Mouse (Mus musculus): ENCODE measurements at regions not wholly inside any gene's neighbourhood (a gene's known extent, or its start where the extent isn't known, plus 50 kb on each side); places are given as distances from the start of the nearest gene placed in this dataset.

- no peak overlapping the region for H3K27ac ChIP-seq (ENCODE audit: insufficient read depth, low read length)
- peaks cover 6% of the 10 kb centered on the region; the same call in 1 of the 2 replicates for H3K9me3 ChIP-seq (replicated peaks; ENCODE audit: control insufficient read depth, insufficient read depth, low read length, poor library complexity, severe bottlenecking)
- no peaks in the 10 kb centered on the region for H3K4me1 ChIP-seq (ENCODE audit: control insufficient read depth, insufficient read depth, low read length)
- H3K4me3 ChIP-seq (ENCODE audit: low read depth, low read length), result no peak overlapping the region
- no peak overlapping the region for H3K9ac ChIP-seq (ENCODE audit: low read depth, poor library complexity, severe bottlenecking)
- no peaks in the 10 kb centered on the region for H3K36me3 ChIP-seq (ENCODE audit: control insufficient read depth, insufficient read depth, low read length, poor library complexity, severe bottlenecking)
- no peaks in the 10 kb centered on the region for H3K27me3 ChIP-seq (ENCODE audit: control insufficient read depth, insufficient read depth, low read length, poor library complexity, severe bottlenecking)
- no peak for TF ChIP-seq POLR2A (IDR thresholded peaks at IDR 0.05; ENCODE audit: insufficient read depth, low read length)
Measured at GRCm38 (mm10) chr2:168372356-168372755, 90.8 kb upstream of the Kcng1 start.

- Histone ChIP-seq H3K27me3 (ENCODE audit: control insufficient read depth, insufficient read depth, low read length, poor library complexity, severe bottlenecking) (no peaks in the 10 kb centered on the region), H3K4me1 (ENCODE audit: control insufficient read depth, insufficient read depth, low read length) (no peaks in the 10 kb centered on the region), H3K4me3 (ENCODE audit: low read depth, low read length) (no peak overlapping the region), H3K27ac (ENCODE audit: insufficient read depth, low read length) (no peak overlapping the region), H3K9ac (ENCODE audit: low read depth, poor library complexity, severe bottlenecking) (no peak overlapping the region), H3K9me3 (replicated peaks; ENCODE audit: control insufficient read depth, insufficient read depth, low read length, poor library complexity, severe bottlenecking) (peaks cover 6% of the 10 kb centered on the region; the same call in 1 of the 2 replicates), H3K36me3 (ENCODE audit: control insufficient read depth, insufficient read depth, low read length, poor library complexity, severe bottlenecking) (no peaks in the 10 kb centered on the region)
- TF ChIP-seq POLR2A (IDR thresholded peaks at IDR 0.05; ENCODE audit: insufficient read depth, low read length) (no peak), EP300 (IDR thresholded peaks at IDR 0.05; ENCODE audit: insufficient read depth, low read depth, low read length) (no peak), CTCF (IDR thresholded peaks at IDR 0.05; ENCODE audit: low read depth, low read length) (no peak)
Measured at GRCm38 (mm10) chr2:168371245-168371644, 89.7 kb upstream of the Kcng1 start.

GRCm38 (mm10) chr2:168359200-168359599 is 77.7 kb upstream of the Kcng1 start:
- Histone ChIP-seq H3K27ac (ENCODE audit: insufficient read depth, low read length) (no peak overlapping the region), H3K9me3 (replicated peaks; ENCODE audit: control insufficient read depth, insufficient read depth, low read length, poor library complexity, severe bottlenecking) (no peaks in the 10 kb centered on the region), H3K36me3 (ENCODE audit: control insufficient read depth, insufficient read depth, low read length, poor library complexity, severe bottlenecking) (no peaks in the 10 kb centered on the region), H3K27me3 (ENCODE audit: control insufficient read depth, insufficient read depth, low read length, poor library complexity, severe bottlenecking) (no peaks in the 10 kb centered on the region), H3K4me3 (ENCODE audit: low read depth, low read length) (no peak overlapping the region), H3K4me1 (ENCODE audit: control insufficient read depth, insufficient read depth, low read length) (no peaks in the 10 kb centered on the region), H3K9ac (ENCODE audit: low read depth, poor library complexity, severe bottlenecking) (no peak overlapping the region)
- no peak for TF ChIP-seq POLR2A (IDR thresholded peaks at IDR 0.05; ENCODE audit: insufficient read depth, low read length)
- TF ChIP-seq CTCF (IDR thresholded peaks at IDR 0.05; ENCODE audit: low read depth, low read length), result no peak
- TF ChIP-seq EP300 (IDR thresholded peaks at IDR 0.05; ENCODE audit: insufficient read depth, low read depth, low read length), result no peak

- Histone ChIP-seq H3K9ac (ENCODE audit: low read depth, poor library complexity, severe bottlenecking) (no peak overlapping the region), H3K9me3 (replicated peaks; ENCODE audit: control insufficient read depth, insufficient read depth, low read length, poor library complexity, severe bottlenecking) (no peaks in the 10 kb centered on the region), H3K27me3 (ENCODE audit: control insufficient read depth, insufficient read depth, low read length, poor library complexity, severe bottlenecking) (no peaks in the 10 kb centered on the region), H3K4me3 (ENCODE audit: low read depth, low read length) (no peak overlapping the region), H3K27ac (ENCODE audit: insufficient read depth, low read length) (no peak overlapping the region), H3K36me3 (ENCODE audit: control insufficient read depth, insufficient read depth, low read length, poor library complexity, severe bottlenecking) (no peaks in the 10 kb centered on the region), H3K4me1 (ENCODE audit: control insufficient read depth, insufficient read depth, low read length) (no peaks in the 10 kb centered on the region)
- no peak for TF ChIP-seq POLR2A (IDR thresholded peaks at IDR 0.05; ENCODE audit: insufficient read depth, low read length)
- TF ChIP-seq EP300 (IDR thresholded peaks at IDR 0.05; ENCODE audit: insufficient read depth, low read depth, low read length), result no peak
- no peak for TF ChIP-seq CTCF (IDR thresholded peaks at IDR 0.05; ENCODE audit: low read depth, low read length)
Measured at GRCm38 (mm10) chr2:168358551-168358950, 77.0 kb upstream of the Kcng1 start.

- H3K9me3 ChIP-seq (replicated peaks; ENCODE audit: control insufficient read depth, insufficient read depth, low read length, poor library complexity, severe bottlenecking), result no peaks in the 10 kb centered on the region
- H3K27ac ChIP-seq (ENCODE audit: insufficient read depth, low read length), result no peak overlapping the region
- H3K36me3 ChIP-seq (ENCODE audit: control insufficient read depth, insufficient read depth, low read length, poor library complexity, severe bottlenecking), result no peaks in the 10 kb centered on the region
- H3K4me3 ChIP-seq (ENCODE audit: low read depth, low read length), result no peak overlapping the region
- H3K27me3 ChIP-seq (ENCODE audit: control insufficient read depth, insufficient read depth, low read length, poor library complexity, severe bottlenecking), result no peaks in the 10 kb centered on the region
- no peak overlapping the region for H3K9ac ChIP-seq (ENCODE audit: low read depth, poor library complexity, severe bottlenecking)
- peak; percentile 49 for TF ChIP-seq CTCF (IDR thresholded peaks at IDR 0.05; ENCODE audit: low read depth, low read length)
- TF ChIP-seq EP300 (IDR thresholded peaks at IDR 0.05; ENCODE audit: insufficient read depth, low read depth, low read length), result no peak
- H3K4me1 ChIP-seq (ENCODE audit: control insufficient read depth, insufficient read depth, low read length), result no peaks in the 10 kb centered on the region
Measured at GRCm38 (mm10) chr2:168357815-168358214, 76.3 kb upstream of the Kcng1 start.

GRCm38 (mm10) chr2:168354397-168354796 is 72.9 kb upstream of the Kcng1 start:
- Histone ChIP-seq H3K27ac (ENCODE audit: insufficient read depth, low read length) (no peak overlapping the region), H3K4me1 (ENCODE audit: control insufficient read depth, insufficient read depth, low read length) (no peaks in the 10 kb centered on the region), H3K36me3 (ENCODE audit: control insufficient read depth, insufficient read depth, low read length, poor library complexity, severe bottlenecking) (no peaks in the 10 kb centered on the region), H3K9me3 (replicated peaks; ENCODE audit: control insufficient read depth, insufficient read depth, low read length, poor library complexity, severe bottlenecking) (no peaks in the 10 kb centered on the region), H3K9ac (ENCODE audit: low read depth, poor library complexity, severe bottlenecking) (no peak overlapping the region), H3K27me3 (ENCODE audit: control insufficient read depth, insufficient read depth, low read length, poor library complexity, severe bottlenecking) (no peaks in the 10 kb centered on the region), H3K4me3 (ENCODE audit: low read depth, low read length) (no peak overlapping the region)
- no peak for TF ChIP-seq EP300 (IDR thresholded peaks at IDR 0.05; ENCODE audit: insufficient read depth, low read depth, low read length)
- no peak for TF ChIP-seq POLR2A (IDR thresholded peaks at IDR 0.05; ENCODE audit: insufficient read depth, low read length)
- no peak for TF ChIP-seq CTCF (IDR thresholded peaks at IDR 0.05; ENCODE audit: low read depth, low read length)

Data from ES-Bruce4 (cell line).